In genomic region chr3:147948041-147948592, GRCm38 (mm10) we compare ENCODE assay signal across 14 mouse cellular contexts.
DNase-seq lines count a peak whose midpoint lies in the region; ATAC-seq lines count a peak whose summit lies in the region.
"Had no signal": no experiment of that assay in that cellular context is flagged by ENCODE, and none has a peak within 500 bp of the region (broad histone marks: within the 10 kb centered on the region; RNA-seq: fewer than 3 reads in every experiment).

No protein-coding gene starts in this region.

- intact Hi-C loops in heart, postnatal 36 days (cut with DNase I): loop anchor here (10.0 kb wide), 1 partner anchor 787 kb away; no protein-coding TSS in a partner anchor

- no peaks in the 10 kb centered on the region for H3K9me3 ChIP-seq in forebrain, embryonic 14.5 days (replicated peaks; ENCODE audit: control insufficient read depth, low read length)
- H3K9me3 ChIP-seq in forebrain, embryonic 15.5 days: no peaks in the 10 kb centered on the region
- no peaks in the 10 kb centered on the region for H3K9me3 ChIP-seq in heart, embryonic 13.5 days
- H3K9me3 ChIP-seq in heart, embryonic 14.5 days (ENCODE audit: control insufficient read depth, low read length): no peaks in the 10 kb centered on the region
- H3K9me3 ChIP-seq in limb, embryonic 13.5 days: no peaks in the 10 kb centered on the region
- no peaks in the 10 kb centered on the region for H3K9me3 ChIP-seq in midbrain, embryonic 10.5 days (replicated peaks)
- H3K9me3 ChIP-seq: intestine, embryonic 15.5 days had no signal

- no peak overlapping the region for H3K9ac ChIP-seq in forebrain, embryonic 14.5 days (ENCODE audit: low read length)
- no peak overlapping the region for H3K9ac ChIP-seq in forebrain, embryonic 15.5 days (replicated peaks)
- H3K9ac ChIP-seq in heart, embryonic 13.5 days: no peak overlapping the region
- no peak overlapping the region for H3K9ac ChIP-seq in heart, embryonic 14.5 days (ENCODE audit: low read length)
- no peak overlapping the region for H3K9ac ChIP-seq in limb, embryonic 13.5 days
- H3K9ac ChIP-seq: intestine, embryonic 15.5 days; liver, postnatal 0 days had no signal

- no peak overlapping the region for H3K27ac ChIP-seq in forebrain, embryonic 14.5 days (ENCODE audit: low read depth, low read length)
- no peak overlapping the region for H3K27ac ChIP-seq in forebrain, embryonic 15.5 days (replicated peaks)
- H3K27ac ChIP-seq in heart, embryonic 13.5 days (replicated peaks): no peak overlapping the region
- peak overlapping the region; percentile 12 to 45; a peak in 3 of 4 replicates for H3K27ac ChIP-seq in heart, embryonic 14.5 days (replicated peaks in 1 of 2; ENCODE audit: control insufficient read depth in 1 of 2, insufficient read depth in 1 of 2, low read depth in 2 of 2, low read length in 2 of 2)
- no peak overlapping the region; the same call in 1 of the 2 replicates for H3K27ac ChIP-seq in limb, embryonic 13.5 days
- H3K27ac ChIP-seq in midbrain, embryonic 10.5 days (replicated peaks): no peak overlapping the region
- H3K27ac ChIP-seq: intestine, embryonic 15.5 days had no signal

- H3K4me2 ChIP-seq in forebrain, embryonic 14.5 days (ENCODE audit: low read length): no peak overlapping the region
- H3K4me2 ChIP-seq in forebrain, embryonic 15.5 days (replicated peaks): no peak overlapping the region
- peak overlapping the region; percentile 45 for H3K4me2 ChIP-seq in heart, embryonic 13.5 days
- peak overlapping the region; percentile 47 for H3K4me2 ChIP-seq in heart, embryonic 14.5 days (ENCODE audit: low read length)
- peak overlapping the region; percentile 39 for H3K4me2 ChIP-seq in limb, embryonic 13.5 days (replicated peaks)
- H3K4me2 ChIP-seq: intestine, embryonic 15.5 days; midbrain, embryonic 11.5 days had no signal

- no peak for ATAC-seq in forebrain, embryonic 14.5 days
- ATAC-seq in forebrain, embryonic 15.5 days (replicated peaks): no peak
- no peak for ATAC-seq in heart, embryonic 13.5 days (ENCODE audit: extremely low read depth, insufficient number of reproducible peaks, low FRiP score, low TSS enrichment)
- no peak for ATAC-seq in heart, embryonic 14.5 days (ENCODE audit: insufficient number of reproducible peaks, insufficient read depth, low FRiP score, low read depth)
- ATAC-seq in limb, embryonic 13.5 days (ENCODE audit: low FRiP score, low read depth): peak; percentile 54
- ATAC-seq: intestine, embryonic 15.5 days; liver, postnatal 0 days had no signal

- no peaks in the 10 kb centered on the region for H3K4me1 ChIP-seq in forebrain, embryonic 14.5 days (ENCODE audit: control insufficient read depth, insufficient read depth, low read length)
- H3K4me1 ChIP-seq in forebrain, embryonic 15.5 days: peaks cover 7% of the 10 kb centered on the region; the same call in 1 of the 2 replicates
- H3K4me1 ChIP-seq in heart, embryonic 13.5 days: peaks cover 7% of the 10 kb centered on the region; the same call in 1 of the 2 replicates
- peaks cover 0 to 6% of the 10 kb centered on the region in 2 experiments; a peak in 2 of 4 replicates for H3K4me1 ChIP-seq in heart, embryonic 14.5 days (ENCODE audit: control insufficient read depth in 2 of 2, insufficient read depth in 2 of 2, low read length in 2 of 2)
- H3K4me1 ChIP-seq in limb, embryonic 13.5 days: peaks cover 14% of the 10 kb centered on the region
- no peaks in the 10 kb centered on the region for H3K4me1 ChIP-seq in midbrain, embryonic 10.5 days
- H3K4me1 ChIP-seq: intestine, embryonic 15.5 days had no signal

- WGBS in forebrain, embryonic 14.5 days: 46% methylated on average over 13 of the region's 13 CpGs
- 43% methylated on average over 13 of the region's 13 CpGs for WGBS in forebrain, embryonic 15.5 days
- 48% methylated on average over 13 of the region's 13 CpGs for WGBS in heart, embryonic 13.5 days
- 41% methylated on average over 13 of the region's 13 CpGs for WGBS in heart, embryonic 14.5 days
- WGBS in limb, embryonic 13.5 days: 16% methylated on average over 13 of the region's 13 CpGs
- WGBS in midbrain, embryonic 10.5 days: 85% methylated on average over 13 of the region's 13 CpGs

- H3K4me3 ChIP-seq in forebrain, embryonic 14.5 days (ENCODE audit: low read depth, low read length): no peak overlapping the region
- no peak overlapping the region for H3K4me3 ChIP-seq in forebrain, embryonic 15.5 days
- no peak overlapping the region for H3K4me3 ChIP-seq in heart, embryonic 13.5 days
- H3K4me3 ChIP-seq in heart, embryonic 14.5 days (ENCODE audit: control insufficient read depth in 1 of 2, insufficient read depth in 1 of 2, low read depth in 1 of 2, low read length in 2 of 2): no peak overlapping the region
- H3K4me3 ChIP-seq in limb, embryonic 13.5 days: no peak overlapping the region
- H3K4me3 ChIP-seq in midbrain, embryonic 10.5 days: no peak overlapping the region
- H3K4me3 ChIP-seq: intestine, embryonic 15.5 days had no signal

- H3K27me3 ChIP-seq in forebrain, embryonic 14.5 days (replicated peaks; ENCODE audit: control insufficient read depth, insufficient read depth, low read length): no peaks in the 10 kb centered on the region
- no peaks in the 10 kb centered on the region for H3K27me3 ChIP-seq in forebrain, embryonic 15.5 days
- no peaks in the 10 kb centered on the region for H3K27me3 ChIP-seq in heart, embryonic 13.5 days (replicated peaks)
- no peaks in the 10 kb centered on the region for H3K27me3 ChIP-seq in heart, embryonic 14.5 days (ENCODE audit: control insufficient read depth, insufficient read depth, low read length)
- no peaks in the 10 kb centered on the region for H3K27me3 ChIP-seq in limb, embryonic 13.5 days
- no peaks in the 10 kb centered on the region for H3K27me3 ChIP-seq in midbrain, embryonic 10.5 days (ENCODE audit: low read depth, poor library complexity, severe bottlenecking)
- H3K27me3 ChIP-seq: intestine, embryonic 15.5 days had no signal

- peak; percentile 51 for DNase-seq in forebrain, embryonic 14.5 days (ENCODE audit: low spot score)
- DNase-seq in heart, postnatal 36 days: no peak
- no peak for DNase-seq in retina, postnatal 1 day
- no peak for DNase-seq in midbrain, embryonic 10.5 days (ENCODE audit: low spot score)
- DNase-seq: adrenal gland, postnatal 10 days; cerebellum, postnatal 25 days; kidney, postnatal 25 days; liver, postnatal 0 days had no signal

- H3K36me3 ChIP-seq in forebrain, embryonic 14.5 days (ENCODE audit: control insufficient read depth, insufficient read depth, low read length): no peaks in the 10 kb centered on the region
- no peaks in the 10 kb centered on the region for H3K36me3 ChIP-seq in forebrain, embryonic 15.5 days
- H3K36me3 ChIP-seq in heart, embryonic 13.5 days: no peaks in the 10 kb centered on the region
- no peaks in the 10 kb centered on the region for H3K36me3 ChIP-seq in heart, embryonic 14.5 days (ENCODE audit: control insufficient read depth, insufficient read depth, low read length)
- H3K36me3 ChIP-seq in limb, embryonic 13.5 days: no peaks in the 10 kb centered on the region
- no peaks in the 10 kb centered on the region for H3K36me3 ChIP-seq in midbrain, embryonic 10.5 days
- H3K36me3 ChIP-seq: intestine, embryonic 15.5 days had no signal

Comparison
In these comparisons a context has a peak if more than half of its experiments do, and no peak if none do; other contexts are left out.
1. H3K27ac ChIP-seq: peak in heart, embryonic 14.5 days (2 of 2); none in forebrain, embryonic 14.5 days (single experiment), forebrain, embryonic 15.5 days (single experiment), heart, embryonic 13.5 days (single experiment), limb, embryonic 13.5 days (single experiment) and midbrain, embryonic 10.5 days (single experiment).
2. H3K4me2 ChIP-seq: peak in heart, embryonic 13.5 days (single experiment), heart, embryonic 14.5 days (single experiment) and limb, embryonic 13.5 days (single experiment); none in forebrain, embryonic 14.5 days (single experiment) and forebrain, embryonic 15.5 days (single experiment).